Mouse (Mus musculus) MEL (cell line): ENCODE data around the gene Gm37240. TPM values are rescaled to one million over a fixed set of nuclear protein-coding genes. Genes with fewer than 3 reads are reported as not detected.

Experiments
- DNase-seq: peaks from one replicate; pipeline ENCODE4 v3.0.0; 2011; ENCODE audit warnings: low read depth, low spot score
- H3K27ac ChIP-seq: 2 replicates; pipeline ENCODE4 v1.5.1; 2012; ENCODE audit warnings: low read depth, mild to moderate bottlenecking, control low read depth, low read length, moderate library complexity; ENCODE audit not compliant: control insufficient read depth
- H3K27me3 ChIP-seq, 2 experiments: fragments of 150-350 bp in 1 of 2; sonication (generic) in 1 of 2; 2 replicates each; pipeline ENCODE4 v1.6.1; 2012; ENCODE audit warnings: low read length in 2 of 2, mild to moderate bottlenecking in 2 of 2, improper control_type of control experiment in 1 of 2, moderate library complexity in 1 of 2; ENCODE audit not compliant: insufficient read depth in 2 of 2, control insufficient read depth in 1 of 2
- H3K36me3 ChIP-seq, 2 experiments: 2 replicates each; pipeline ENCODE4 v1.6.1; 2012 to 2014; ENCODE audit warnings: low read length in 2 of 2, improper control_type of control experiment in 1 of 2, inconsistent platforms in 1 of 2, mild to moderate bottlenecking in 1 of 2; ENCODE audit not compliant: insufficient read depth in 2 of 2, control insufficient read depth in 1 of 2
- H3K4me1 ChIP-seq, 2 experiments: fragments of 150-350 bp in 1 of 2; sonication (generic) in 1 of 2; 2 replicates each; pipeline ENCODE4 v1.6.1; 2012; ENCODE audit warnings: low read length in 2 of 2, improper control_type of control experiment in 1 of 2, mild to moderate bottlenecking in 1 of 2; ENCODE audit not compliant: insufficient read depth in 2 of 2, control insufficient read depth in 1 of 2
- H3K4me3 ChIP-seq, 2 experiments: fragments of 150-350 bp in 1 of 2; sonication (generic) in 1 of 2; 2 replicates each; pipeline ENCODE4 v1.5.1; 2012; ENCODE audit warnings: low read depth in 2 of 2, low read length in 2 of 2, mild to moderate bottlenecking in 2 of 2, moderate library complexity in 2 of 2, control low read depth in 1 of 2, improper control_type of control experiment in 1 of 2; ENCODE audit not compliant: control insufficient read depth in 1 of 2, insufficient read depth in 1 of 2
- H3K79me2 ChIP-seq: 2 replicates; pipeline ENCODE4 v1.6.1; 2012; ENCODE audit warnings: mild to moderate bottlenecking, low read length, moderate library complexity; ENCODE audit not compliant: control insufficient read depth, poor library complexity, insufficient read depth
- H3K9ac ChIP-seq: 2 replicates; pipeline ENCODE4 v1.6.1; 2012; ENCODE audit warnings: low read depth, mild to moderate bottlenecking, control low read depth, low read length, moderate library complexity; ENCODE audit not compliant: control insufficient read depth, poor library complexity, severe bottlenecking
- H3K9me3 ChIP-seq: fragments of 150-350 bp; sonication (generic); replicated peaks from 2 replicates; pipeline ENCODE4 v1.6.1; 2012; ENCODE audit warnings: mild to moderate bottlenecking, low read length, improper control_type of control experiment, moderate library complexity; ENCODE audit not compliant: insufficient read depth
- BHLHE40 ChIP-seq: IDR thresholded peaks from 2 replicates; pipeline ENCODE4 v1.6.1; 2012; ENCODE audit warnings: low read depth, mild to moderate bottlenecking, inconsistent platforms, low read length, improper control_type of control experiment, borderline replicate concordance
- CTCF ChIP-seq, 3 experiments: IDR thresholded peaks in 2 of 3; conservative IDR thresholded peaks in 1 of 3; 2 replicates each; pipeline ENCODE4 v1.5.1; 2011 to 2012; ENCODE audit warnings: low read length in 3 of 3, low read depth in 2 of 3, mild to moderate bottlenecking in 2 of 3, improper control_type of control experiment in 1 of 3, inconsistent platforms in 1 of 3, mixed read lengths in 1 of 3, moderate library complexity in 1 of 3; ENCODE audit not compliant: control insufficient read depth in 1 of 3, insufficient read depth in 1 of 3, poor library complexity in 1 of 3, severe bottlenecking in 1 of 3
- E2F4 ChIP-seq: IDR thresholded peaks from 2 replicates; pipeline ENCODE4 v1.6.1; 2011; ENCODE audit warnings: low read depth, low read length, improper control_type of control experiment, borderline replicate concordance
- EP300 ChIP-seq, 2 experiments: IDR thresholded peaks; 2 replicates each; pipeline ENCODE4 v1.6.1; 2011; ENCODE audit warnings: improper control_type of control experiment in 2 of 2, low read length in 2 of 2, low read depth in 1 of 2, mild to moderate bottlenecking in 1 of 2
- GABPA ChIP-seq: IDR thresholded peaks from 2 replicates; pipeline ENCODE4 v1.6.1; 2012; ENCODE audit warnings: low read depth, mild to moderate bottlenecking, inconsistent platforms, low read length, improper control_type of control experiment, moderate library complexity
- KAT2A ChIP-seq: conservative IDR thresholded peaks from 2 replicates; pipeline ENCODE4 v1.6.1; 2012; ENCODE audit warnings: low read depth, low read length, improper control_type of control experiment, inconsistent platforms
- MAFK ChIP-seq: IDR thresholded peaks from 2 replicates; pipeline ENCODE4 v1.6.1; 2011; ENCODE audit warnings: low read depth, mild to moderate bottlenecking, low read length, improper control_type of control experiment, borderline replicate concordance
- MAZ ChIP-seq: IDR thresholded peaks from 2 replicates; pipeline ENCODE4 v1.6.1; 2012; ENCODE audit warnings: low read depth, mild to moderate bottlenecking, inconsistent platforms, low read length, improper control_type of control experiment
- MYB ChIP-seq: IDR thresholded peaks from 2 replicates; pipeline ENCODE4 v1.6.1; 2011; ENCODE audit warnings: mild to moderate bottlenecking, low read depth, low read length, improper control_type of control experiment
- NELFE ChIP-seq: IDR thresholded peaks from 2 replicates; pipeline ENCODE4 v1.6.1; 2011; ENCODE audit warnings: low read depth, low read length, improper control_type of control experiment
- POLR2A ChIP-seq, 2 experiments: IDR thresholded peaks; 2 replicates each; pipeline ENCODE4 v1.6.1; 2011 to 2012; ENCODE audit warnings: low read length in 2 of 2, mild to moderate bottlenecking in 2 of 2, control low read depth in 1 of 2, improper control_type of control experiment in 1 of 2, low read depth in 1 of 2, moderate library complexity in 1 of 2; ENCODE audit not compliant: control insufficient read depth in 1 of 2, insufficient read depth in 1 of 2, poor library complexity in 1 of 2
- POLR2AphosphoS2 ChIP-seq: IDR thresholded peaks from 2 replicates; pipeline ENCODE4 v1.6.1; 2011; ENCODE audit warnings: low read length, improper control_type of control experiment
- TAL1 ChIP-seq: IDR thresholded peaks from 2 replicates; pipeline ENCODE4 v1.6.1; 2012; ENCODE audit warnings: mild to moderate bottlenecking, inconsistent platforms, low read length, moderate library complexity, mixed read lengths
- TCF12 ChIP-seq: IDR thresholded peaks from 2 replicates; pipeline ENCODE4 v1.6.1; 2014; ENCODE audit warnings: low read depth, mild to moderate bottlenecking, inconsistent platforms, low read length, improper control_type of control experiment, moderate library complexity
- UBTF ChIP-seq: IDR thresholded peaks from 2 replicates; pipeline ENCODE4 v1.6.1; 2012; ENCODE audit warnings: low read depth, mild to moderate bottlenecking, inconsistent platforms, low read length, improper control_type of control experiment, moderate library complexity, borderline replicate concordance; ENCODE audit not compliant: insufficient read depth
- USF2 ChIP-seq, 2 experiments: IDR thresholded peaks; 2 replicates each; pipeline ENCODE4 v1.6.1; 2011 to 2012; ENCODE audit warnings: improper control_type of control experiment in 2 of 2, low read length in 2 of 2, borderline replicate concordance in 1 of 2, inconsistent platforms in 1 of 2, low read depth in 1 of 2, mild to moderate bottlenecking in 1 of 2; ENCODE audit not compliant: insufficient read depth in 1 of 2
- ZC3H11A ChIP-seq: IDR thresholded peaks from 2 replicates; pipeline ENCODE4 v1.6.1; 2012; ENCODE audit warnings: low read depth, mild to moderate bottlenecking, inconsistent platforms, low read length, improper control_type of control experiment
- ZKSCAN1 ChIP-seq: IDR thresholded peaks from 2 replicates; pipeline ENCODE4 v1.6.1; 2012; ENCODE audit warnings: low read depth, mild to moderate bottlenecking, inconsistent platforms, low read length, improper control_type of control experiment, moderate library complexity
- ZMIZ1 ChIP-seq: IDR thresholded peaks from 2 replicates; pipeline ENCODE4 v1.6.1; 2012; ENCODE audit warnings: low read depth, mild to moderate bottlenecking, inconsistent platforms, low read length, improper control_type of control experiment, moderate library complexity
- polyA plus RNA-seq, 2 experiments: library from polyadenylated mRNA; stranded (reverse) in 1 of 2; unstranded in 1 of 2; fragments of >175 nt in 1 of 2; fragments of >200 nt in 1 of 2; gene quantifications; 2 replicates each; pipeline versions ENCODE4 v1.2.1 to v1.2.4; 2012; ENCODE audit warnings: low replicate concordance in 2 of 2, low read depth in 1 of 2; ENCODE audit not compliant: insufficient read length in 2 of 2, insufficient read depth in 1 of 2, missing spikeins in 1 of 2
- total RNA-seq: library from RNA; depleted of rRNA; stranded (reverse); fragments of 300-350 nt; gene quantifications from 2 replicates; pipeline ENCODE4 v1.2.3, GENCODE M21; 2012

Gene Gm37240
- total and polyA plus RNA-seq, 3 experiments: 0.04 TPM; not detected in 2

DNA sequence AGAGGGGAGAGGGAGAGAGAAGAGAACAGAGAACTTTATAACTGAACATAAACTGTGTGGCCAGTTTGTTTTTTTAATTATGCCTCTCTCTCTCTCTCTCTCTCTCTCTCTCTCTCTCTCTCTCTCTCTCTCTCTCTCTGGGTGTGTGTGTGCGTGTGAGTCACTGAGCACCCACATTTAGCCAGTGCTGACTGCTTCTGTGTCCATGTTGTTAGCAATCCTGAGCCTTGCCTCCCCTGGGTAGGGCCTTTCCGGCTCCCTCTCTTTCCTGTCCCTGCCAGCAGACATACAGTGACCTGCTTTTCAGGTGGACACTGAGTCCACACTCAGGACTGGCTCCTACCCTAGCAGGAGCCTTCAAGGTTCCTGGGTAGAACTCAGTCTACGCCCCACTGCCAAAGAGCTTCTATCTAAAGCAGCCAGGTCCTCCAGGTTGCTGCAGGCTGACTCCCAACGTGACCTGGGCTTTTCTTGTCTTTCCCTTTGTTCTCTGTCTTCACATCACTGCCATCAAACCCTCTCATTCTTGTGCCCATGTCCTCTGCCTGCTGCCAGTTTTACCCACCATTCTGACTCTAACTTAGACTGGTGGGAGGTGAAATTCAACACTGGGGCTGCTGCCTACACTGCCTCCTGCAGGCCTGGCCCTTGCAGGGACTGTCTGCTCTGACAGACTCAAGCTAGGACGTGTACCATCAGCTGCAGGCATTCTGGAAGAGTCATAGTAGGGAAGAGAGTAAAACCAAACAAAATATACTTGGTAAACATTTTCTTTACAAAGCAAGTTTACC lies 153.2 kb downstream of the Gm37240 start:
- no peak for DNase-seq
- Histone ChIP-seq H3K4me1 (no peaks in the 10 kb centered on the region), H3K36me3 (no peaks in the 10 kb centered on the region), H3K4me3 (no peak overlapping the region), H3K9ac (no peak overlapping the region), H3K27me3 (peaks cover 0 to 4% of the 10 kb centered on the region in 2 experiments; a peak in 2 of 4 replicates), H3K79me2 (no peaks in the 10 kb centered on the region), H3K27ac (no peak overlapping the region), H3K9me3 (no peaks in the 10 kb centered on the region)
- TF ChIP-seq POLR2AphosphoS2 (no peak), CTCF (IDR thresholded peaks at IDR 0.05 in 2 of 3, conservative IDR thresholded peaks at IDR 0.05 in 1 of 3; ENCODE audit: control insufficient read depth in 1 of 3, insufficient read depth in 1 of 3, low read depth in 2 of 3, low read length in 3 of 3, poor library complexity in 1 of 3, severe bottlenecking in 1 of 3) (no peak), UBTF (no peak), BHLHE40 (no peak), ZMIZ1 (no peak), ZC3H11A (no peak)

DNA sequence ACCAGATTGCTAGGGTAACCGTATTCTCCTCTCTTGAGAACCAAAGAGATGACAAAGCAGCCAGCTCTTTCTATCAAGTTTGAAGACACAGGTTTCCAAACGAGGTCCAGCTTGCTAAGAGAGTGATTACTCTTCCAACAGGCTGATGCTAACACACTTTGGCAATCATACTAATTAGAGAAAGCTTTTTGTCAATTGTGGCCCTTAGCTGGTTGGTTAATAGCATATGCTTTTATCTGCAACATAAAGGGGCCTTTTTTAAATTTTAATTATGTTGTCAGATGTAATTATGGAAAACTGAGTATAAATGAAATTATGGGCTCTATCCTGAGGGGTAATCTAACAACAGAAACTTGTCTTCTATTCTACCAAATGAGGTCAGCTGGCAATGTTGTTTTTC lies 160.1 kb downstream of the Gm37240 start:
- no peak overlapping the region for H3K9ac ChIP-seq
- DNase-seq: no peak
- TF ChIP-seq UBTF: no peak
- H3K79me2 ChIP-seq: no peaks in the 10 kb centered on the region
- H3K4me3 ChIP-seq: no peak overlapping the region
- no peaks in the 10 kb centered on the region for H3K4me1 ChIP-seq
- H3K9me3 ChIP-seq: no peaks in the 10 kb centered on the region
- H3K27ac ChIP-seq: no peak overlapping the region
- H3K36me3 ChIP-seq: no peaks in the 10 kb centered on the region; a peak in 1 of 4 replicates
- H3K27me3 ChIP-seq: no peaks in the 10 kb centered on the region

DNA sequence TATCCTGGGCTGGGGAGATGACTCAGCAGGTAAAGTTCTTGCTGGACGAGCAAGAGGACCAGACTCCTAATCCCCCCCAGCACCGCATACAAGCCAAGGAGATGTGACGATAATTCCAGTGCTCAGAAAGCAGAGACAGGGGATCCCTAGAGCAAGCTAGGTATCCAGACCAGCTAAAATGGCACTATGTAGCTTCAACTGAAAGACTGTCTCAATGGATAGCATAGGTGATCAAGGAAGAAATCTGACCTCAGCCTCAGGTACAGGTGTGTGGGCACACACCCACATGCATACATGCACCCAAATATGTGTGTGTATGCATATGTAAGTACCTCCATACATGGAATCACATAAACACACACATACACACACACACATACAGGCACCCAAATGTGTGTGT lies 161.3 kb downstream of the Gm37240 start:
- H3K36me3 ChIP-seq: no peaks in the 10 kb centered on the region; a peak in 1 of 4 replicates
- no peak overlapping the region for H3K4me3 ChIP-seq
- no peak for DNase-seq
- H3K9me3 ChIP-seq: no peaks in the 10 kb centered on the region
- no peaks in the 10 kb centered on the region for H3K79me2 ChIP-seq
- no peak overlapping the region for H3K27ac ChIP-seq
- H3K27me3 ChIP-seq: no peaks in the 10 kb centered on the region
- no peaks in the 10 kb centered on the region for H3K4me1 ChIP-seq
- TF ChIP-seq USF2 (IDR thresholded peaks at IDR 0.05; ENCODE audit: borderline replicate concordance in 1 of 2, insufficient read depth in 1 of 2, low read depth in 1 of 2, low read length in 2 of 2) (no peak), TAL1 (no peak), ZKSCAN1 (no peak), MYB (no peak), NELFE (no peak), ZMIZ1 (no peak), GABPA (no peak), KAT2A (no peak), EP300 (IDR thresholded peaks at IDR 0.05; ENCODE audit: low read depth in 1 of 2, low read length in 2 of 2) (no peak), POLR2A (IDR thresholded peaks at IDR 0.05; ENCODE audit: control insufficient read depth in 1 of 2, insufficient read depth in 1 of 2, low read depth in 1 of 2, low read length in 2 of 2, poor library complexity in 1 of 2) (no peak), MAZ (no peak), CTCF (IDR thresholded peaks at IDR 0.05 in 2 of 3, conservative IDR thresholded peaks at IDR 0.05 in 1 of 3; ENCODE audit: control insufficient read depth in 1 of 3, insufficient read depth in 1 of 3, low read depth in 2 of 3, low read length in 3 of 3, poor library complexity in 1 of 3, severe bottlenecking in 1 of 3) (no peak), MAFK (no peak), TCF12 (no peak), E2F4 (no peak)
- TF ChIP-seq, all 39 proteins: peak for 0
- H3K9ac ChIP-seq: no peak overlapping the region
